7 mouse cellular contexts compared by ENCODE assay signal in genomic region chr8:13623038-13623750, GRCm38 (mm10). TPM values are rescaled to one million over a fixed set of nuclear protein-coding genes. Genes with fewer than 3 reads are reported as not detected.
A peak's percentile ranks its signal among the peaks of the same experiment; 100 is the strongest.
DNase-seq lines count a peak whose midpoint lies in the region; ATAC-seq and TF ChIP-seq lines count a peak whose summit lies in the region.

No protein-coding gene starts in this region.

- DNase-seq in forebrain, embryonic 14.5 days (ENCODE audit: low spot score) = peak; percentile 48
- DNase-seq in stomach, postnatal 0 days (ENCODE audit: low spot score) = no peak
- DNase-seq in adrenal gland, adult 2 months = no peak

- no peak overlapping the region for H3K4me2 ChIP-seq in forebrain, embryonic 14.5 days (ENCODE audit: low read length)
- H3K4me2 ChIP-seq in limb, embryonic 12.5 days = no peak overlapping the region
- H3K4me2 ChIP-seq in stomach, postnatal 0 days (replicated peaks; ENCODE audit: low read depth) = no peak overlapping the region

- no peak for TF ChIP-seq CTCF in stomach, postnatal 0 days (IDR thresholded peaks at IDR 0.05; ENCODE audit: low read depth)

- H3K4me3 ChIP-seq in megakaryocyte, embryonic 14.5 days (replicated peaks) = peak overlapping the region; percentile 34
- no peak overlapping the region for H3K4me3 ChIP-seq in forebrain, embryonic 14.5 days (ENCODE audit: low read depth, low read length)
- H3K4me3 ChIP-seq in limb, embryonic 12.5 days (replicated peaks) = no peak overlapping the region
- no peak overlapping the region for H3K4me3 ChIP-seq in stomach, postnatal 0 days (ENCODE audit: low read depth, low read length)

- H3K9ac ChIP-seq in forebrain, embryonic 14.5 days (ENCODE audit: low read length) = peak overlapping the region; percentile 9
- H3K9ac ChIP-seq in limb, embryonic 12.5 days (replicated peaks) = no peak overlapping the region
- H3K9ac ChIP-seq in stomach, postnatal 0 days (ENCODE audit: low read length) = peak overlapping the region; percentile 23; the same call in 1 of the 2 replicates

- peaks cover 96% of the 10 kb centered on the region for H3K4me1 ChIP-seq in megakaryocyte, embryonic 14.5 days
- peaks cover 31% of the 10 kb centered on the region for H3K4me1 ChIP-seq in forebrain, embryonic 14.5 days (ENCODE audit: control insufficient read depth, insufficient read depth, low read length)
- H3K4me1 ChIP-seq in limb, embryonic 12.5 days (replicated peaks) = peaks cover 41% of the 10 kb centered on the region
- peaks cover 10% of the 10 kb centered on the region for H3K4me1 ChIP-seq in stomach, postnatal 0 days (replicated peaks; ENCODE audit: control insufficient read depth, insufficient read depth)

- no peaks in the 10 kb centered on the region for H3K27me3 ChIP-seq in megakaryocyte, embryonic 14.5 days (replicated peaks)
- H3K27me3 ChIP-seq in forebrain, embryonic 14.5 days (replicated peaks; ENCODE audit: control insufficient read depth, insufficient read depth, low read length) = no peaks in the 10 kb centered on the region
- no peaks in the 10 kb centered on the region for H3K27me3 ChIP-seq in limb, embryonic 12.5 days
- H3K27me3 ChIP-seq in stomach, postnatal 0 days (ENCODE audit: control insufficient read depth, insufficient read depth, low read length) = no peaks in the 10 kb centered on the region

- H3K9me3 ChIP-seq in megakaryocyte, embryonic 14.5 days = peaks cover 9% of the 10 kb centered on the region
- no peaks in the 10 kb centered on the region for H3K9me3 ChIP-seq in forebrain, embryonic 14.5 days (replicated peaks; ENCODE audit: control insufficient read depth, low read length)
- peaks cover 11% of the 10 kb centered on the region; the same call in 1 of the 2 replicates for H3K9me3 ChIP-seq in limb, embryonic 12.5 days
- no peaks in the 10 kb centered on the region for H3K9me3 ChIP-seq in stomach, postnatal 0 days (ENCODE audit: control insufficient read depth, low read length)

- H3K27ac ChIP-seq in forebrain, embryonic 14.5 days (ENCODE audit: low read depth, low read length) = peak overlapping the region; percentile 49
- H3K27ac ChIP-seq in limb, embryonic 12.5 days = peak overlapping the region; percentile 78
- H3K27ac ChIP-seq in stomach, postnatal 0 days (replicated peaks) = 0 out of 2 replicates have a peak overlapping the region, but pooled peaks have one; percentile 19

- TF ChIP-seq EP300 in stomach, postnatal 0 days (optimal IDR thresholded peaks at IDR 0.05) = no peak

- WGBS in forebrain, embryonic 14.5 days = 21% methylated on average over 9 of the region's 9 CpGs
- 64% methylated on average over 9 of the region's 9 CpGs for WGBS in limb, embryonic 12.5 days
- WGBS in stomach, postnatal 0 days = 53% methylated on average over 9 of the region's 9 CpGs

- peaks cover 99% of the 10 kb centered on the region for H3K36me3 ChIP-seq in megakaryocyte, embryonic 14.5 days (replicated peaks; ENCODE audit: low read length)
- H3K36me3 ChIP-seq in forebrain, embryonic 14.5 days (ENCODE audit: control insufficient read depth, insufficient read depth, low read length) = no peaks in the 10 kb centered on the region
- peaks cover 9% of the 10 kb centered on the region; the same call in 1 of the 2 replicates for H3K36me3 ChIP-seq in limb, embryonic 12.5 days
- H3K36me3 ChIP-seq in stomach, postnatal 0 days (ENCODE audit: control insufficient read depth, insufficient read depth, low read length) = peaks cover 2% of the 10 kb centered on the region; the same call in 1 of the 2 replicates

- ATAC-seq in megakaryocyte, adult 5-6 weeks (ENCODE audit: poor library complexity, severe bottlenecking) = no peak
- peak; percentile 60 for ATAC-seq in forebrain, embryonic 14.5 days
- ATAC-seq in limb, embryonic 12.5 days (ENCODE audit: insufficient number of reproducible peaks, insufficient read depth, low FRiP score, low TSS enrichment, low read depth) = no peak
- no peak for ATAC-seq in stomach, postnatal 0 days (ENCODE audit: low FRiP score, low TSS enrichment)
- ATAC-seq in granulocyte monocyte progenitor cell, adult 5-6 weeks (replicated peaks; ENCODE audit: poor library complexity, severe bottlenecking) = no peak

RNA-seq across cellular contexts. Expression of gene Rasa3, which starts 54.2 kb away (rescaled TPM):
- polyA plus RNA-seq in megakaryocyte, embryonic 14.5 days (2012; ENCODE audit: insufficient read depth, low replicate concordance) = 86.3 and 103 TPM in 2 replicates
- total RNA-seq in megakaryocyte, adult 5-6 weeks (2015) = 72.8 and 75.0 TPM in 2 replicates
- 159 and 164 TPM in 2 replicates for total RNA-seq in megakaryocyte, adult 5-6 weeks (2017)
- 17.3 and 22.3 TPM in 2 replicates for polyA plus RNA-seq in forebrain, embryonic 14.5 days (2014; fragmentation: Nextera tagmentation; extraction: Ambion mirVana)
- 20.2 and 24.9 TPM in 2 replicates for polyA plus RNA-seq in limb, embryonic 12.5 days (2016; fragmentation: Nextera tagmentation; extraction: Ambion mirVana)
- 12.0 and 12.4 TPM in 2 replicates for polyA plus RNA-seq in stomach, postnatal 0 days (2015; fragmentation: Nextera tagmentation; extraction: Ambion mirVana)
- 52.5 and 55.5 TPM in 2 replicates for total RNA-seq in granulocyte monocyte progenitor cell, adult 5-6 weeks (2014; fragmentation: Nextera tagmentation)
- 53.3 and 54.4 TPM in 2 replicates for total RNA-seq in granulocyte monocyte progenitor cell, adult 5-6 weeks (2017)
- 10 to 100 TPM; 27.4 to 35.9 TPM for total RNA-seq in adrenal gland, adult 2 months (2021)
- 25.8 and 38.6 TPM in 2 replicates for polyA plus RNA-seq in adrenal gland, adult 2 months (2012; rRNA removed)

Comparison
In these comparisons a context has a peak if more than half of its experiments do, and no peak if none do; other contexts are left out.
1. H3K27ac ChIP-seq: peak in every context shown above with its lines; median percentile 78 in limb, embryonic 12.5 days; 49 in forebrain, embryonic 14.5 days; 19 in stomach, postnatal 0 days.